Mouse (Mus musculus) cerebellum, postnatal 36 days (tissue): ENCODE measurements at regions not wholly inside any gene's neighbourhood (a gene's known extent, or its start where the extent isn't known, plus 50 kb on each side); places are given as distances from the start of the nearest gene placed in this dataset.
A peak's percentile ranks its signal among the peaks of the same experiment; 100 is the strongest.

Experiments used
- DNase-seq, 2 experiments: peaks; one replicate each; pipeline ENCODE4 v3.0.0; 2021 to 2022; ENCODE audit warnings: mixed read lengths in 2 of 2

DNA sequence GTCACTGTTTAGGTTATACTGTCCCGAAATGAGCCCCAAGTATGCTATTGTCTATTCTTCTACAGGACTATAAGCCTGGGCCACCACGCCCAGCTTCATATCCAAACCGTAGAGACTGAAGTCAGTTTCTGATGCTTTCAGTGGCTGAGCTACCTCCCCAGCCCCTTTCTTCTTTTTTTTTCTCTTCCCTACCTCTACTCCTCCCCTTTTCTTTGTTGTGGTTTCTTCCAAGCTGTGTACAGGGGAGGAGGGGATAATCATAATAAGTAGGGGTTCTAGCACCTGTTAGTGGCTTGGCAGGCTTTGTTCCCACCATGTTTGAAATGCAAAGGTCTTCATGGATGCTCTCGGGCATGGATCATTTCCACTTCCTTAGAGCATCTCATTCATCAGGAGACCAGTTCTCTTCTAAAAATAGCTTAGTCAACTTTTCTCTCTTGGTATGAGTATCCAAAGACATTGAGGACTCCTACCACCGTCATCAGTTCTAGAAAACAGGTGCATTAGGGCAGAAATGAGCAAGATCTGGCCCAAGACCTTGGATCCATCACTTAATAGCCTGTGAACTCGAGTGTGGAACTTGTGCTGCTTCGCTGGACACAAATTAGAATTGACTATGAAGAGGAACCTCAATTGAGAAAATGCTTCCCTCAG lies 1383.5 kb downstream of the Gsdmc2 start:
- no peak for DNase-seq

DNA sequence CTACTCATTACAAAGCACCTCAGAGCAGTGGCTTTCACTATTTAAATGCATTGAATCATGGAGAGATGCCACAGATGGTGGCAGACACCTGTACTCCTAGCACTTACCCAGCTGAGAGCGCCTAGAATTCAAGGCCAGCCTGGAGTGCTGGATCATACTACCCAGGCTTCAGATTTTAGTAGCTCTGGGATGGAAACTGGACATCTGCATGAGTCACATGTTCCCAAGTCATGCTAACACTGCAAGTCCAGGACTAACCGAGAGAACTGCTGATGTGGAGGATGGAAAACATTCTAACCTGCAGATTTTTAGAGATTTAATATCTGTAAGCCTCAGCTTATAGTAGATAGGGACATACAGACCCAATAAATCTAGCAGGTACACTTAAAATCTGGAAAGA lies 1384.3 kb downstream of the Gsdmc2 start:
- DNase-seq, result no peak

DNA sequence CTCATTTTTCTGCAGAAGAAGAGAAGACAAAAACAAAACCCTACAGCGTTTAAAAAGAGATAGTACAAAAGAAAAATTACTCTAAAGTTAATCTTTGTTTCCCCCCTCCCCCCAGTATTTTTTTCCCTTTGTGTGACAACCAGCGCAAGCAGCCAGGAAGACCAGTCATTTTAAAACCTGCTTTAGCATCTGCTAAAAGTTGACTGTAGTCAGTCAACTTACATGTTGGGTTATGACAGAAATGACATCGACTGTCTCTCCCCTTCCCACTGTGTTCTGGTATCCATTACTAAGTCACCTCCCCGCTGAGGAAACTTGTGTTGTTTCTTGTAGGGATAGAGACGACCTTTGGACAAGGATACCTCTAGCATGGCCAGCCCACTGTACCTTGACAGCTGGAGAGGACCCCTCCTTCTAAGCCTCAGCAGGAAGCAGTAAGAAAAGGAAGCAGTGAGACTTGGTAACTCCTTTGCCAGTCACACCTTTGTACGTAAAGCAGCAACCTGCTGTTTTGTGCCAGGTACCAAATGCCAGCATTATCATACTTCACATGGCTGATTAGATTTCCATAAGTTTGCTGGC lies 1384.9 kb downstream of the Gsdmc2 start:
- DNase-seq, result no peak

- no peak for DNase-seq
These were observed 1387.0 kb downstream of the Gsdmc2 start for GRCm38 (mm10) chr15:62457990-62458389.

DNA sequence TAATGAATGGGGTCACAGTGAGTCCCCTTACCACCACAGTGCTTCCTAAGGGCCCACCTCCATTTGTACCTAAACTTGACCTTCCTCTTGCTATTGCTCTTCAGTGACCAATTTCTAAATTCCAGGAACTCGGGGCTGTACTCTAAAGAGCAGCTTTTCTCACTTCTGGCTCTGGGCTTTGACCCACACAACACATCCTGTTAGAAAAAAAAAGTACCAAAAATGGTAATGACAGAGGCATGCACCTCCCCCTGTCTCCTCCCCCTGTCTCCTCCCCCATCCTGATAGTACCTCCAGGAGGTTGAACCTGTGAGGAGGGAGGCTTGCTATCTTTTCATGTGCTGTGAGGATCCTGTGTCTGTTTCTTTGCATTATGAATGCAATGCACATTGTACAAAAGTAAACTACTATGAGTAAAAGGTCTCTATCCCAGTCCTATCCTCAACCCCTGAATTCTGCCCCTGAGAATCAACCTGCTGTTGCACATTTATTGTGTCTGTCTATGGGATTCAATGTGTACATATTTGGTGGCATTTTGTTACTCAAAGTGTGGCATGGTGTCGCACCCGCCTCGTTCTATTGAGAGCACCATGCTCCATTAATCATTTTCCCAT lies 1387.8 kb downstream of the Gsdmc2 start:
- DNase-seq, result no peak

DNA sequence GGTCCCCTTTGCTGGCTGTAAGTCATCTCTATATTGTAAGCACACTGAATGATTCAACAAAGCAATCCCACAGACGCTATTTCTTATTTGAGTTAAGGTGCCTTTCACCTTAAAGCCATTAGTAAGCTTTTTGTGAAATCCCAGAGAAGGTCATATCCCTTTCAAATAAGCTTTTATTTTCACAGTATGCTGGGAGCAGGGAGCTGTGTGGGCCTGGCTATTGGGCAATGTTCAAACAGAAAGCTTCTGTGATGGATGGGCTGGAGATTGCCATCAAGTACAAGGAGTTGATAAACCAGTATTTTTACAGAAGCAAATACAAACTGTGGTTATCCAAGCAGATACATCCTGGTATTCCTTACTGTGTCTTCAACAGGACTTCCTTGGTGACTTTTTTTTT lies 1389.0 kb downstream of the Gsdmc2 start:
- no peak for DNase-seq

DNA sequence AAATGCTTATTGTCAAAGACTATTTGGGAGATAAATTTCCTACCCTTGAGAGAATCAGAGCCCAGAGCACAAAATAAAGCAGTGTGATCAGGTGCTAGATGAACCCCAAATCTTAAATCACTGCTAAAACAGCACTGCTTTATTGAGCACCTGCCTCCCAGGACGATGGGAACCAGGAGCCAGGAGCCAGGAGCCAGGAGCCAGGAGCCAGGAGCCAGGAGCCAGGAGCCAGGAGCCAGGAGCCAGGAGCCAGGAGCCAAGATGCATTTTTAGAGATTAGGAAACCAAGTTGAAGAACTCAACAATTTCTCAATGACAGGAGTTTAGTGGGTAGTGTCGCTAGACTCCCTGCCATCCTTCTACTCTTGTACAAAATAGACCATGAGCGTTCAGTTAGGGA lies 1396.9 kb downstream of the Gsdmc2 start:
- peak; percentile 23 to 29 for DNase-seq

- no peak for DNase-seq
These were observed 1405.8 kb downstream of the Gsdmc2 start for GRCm38 (mm10) chr15:62439211-62439610.

GRCm38 (mm10) chr15:62436631-62437030 lies 1408.3 kb downstream of the Gsdmc2 start:
- no peak for DNase-seq

GRCm38 (mm10) chr15:62435141-62435680 lies 1409.8 kb downstream of the Gsdmc2 start:
- DNase-seq, result no peak

GRCm38 (mm10) chr15:62432742-62433245 lies 1412.2 kb downstream of the Gsdmc2 start:
- no peak for DNase-seq

DNA sequence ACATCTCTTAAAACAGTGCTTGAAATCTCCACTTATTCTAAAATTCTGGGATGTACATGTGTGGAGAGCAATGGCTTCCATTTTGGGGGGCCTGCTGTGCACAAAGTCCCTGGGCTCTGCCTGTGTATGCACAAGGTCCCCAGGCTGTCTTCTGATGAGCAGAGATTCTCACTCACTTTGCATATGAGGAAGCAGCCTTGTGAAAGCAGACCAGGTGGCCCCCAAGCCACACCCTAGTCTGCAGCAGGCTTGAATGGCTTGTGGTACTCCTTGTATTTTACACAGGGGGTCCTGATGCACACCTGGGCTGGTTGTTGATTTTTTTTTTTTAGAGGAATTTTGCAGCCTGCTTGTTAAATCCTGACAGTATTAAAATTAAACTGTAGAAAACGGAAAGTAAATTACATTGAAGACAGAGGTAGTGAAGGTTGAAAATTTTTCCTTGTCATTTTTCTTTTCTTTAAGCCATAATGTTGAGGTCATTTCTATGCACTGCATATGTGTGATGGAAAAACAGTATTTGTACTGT lies 1413.8 kb downstream of the Gsdmc2 start:
- no peak for DNase-seq

DNA sequence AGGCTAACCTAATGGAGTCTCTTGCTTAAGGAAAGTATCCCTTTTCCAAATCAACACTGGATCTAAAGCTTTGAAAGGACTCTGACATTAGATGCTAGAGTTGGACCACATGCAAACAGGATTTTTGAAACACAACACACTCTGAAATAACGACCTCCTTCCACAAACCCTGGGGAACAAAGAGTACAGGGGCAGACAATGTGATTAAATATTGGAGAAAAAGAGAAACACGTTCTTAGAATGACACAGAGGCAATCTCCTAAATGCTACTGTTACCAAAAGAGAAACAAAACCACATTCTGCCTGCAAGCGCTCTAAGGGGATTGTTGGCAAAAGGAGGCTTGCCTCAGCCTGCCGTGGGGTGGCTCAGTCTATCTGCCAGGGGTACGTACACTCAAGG lies 1422.0 kb downstream of the Gsdmc2 start:
- no peak for DNase-seq

GRCm38 (mm10) chr15:62421073-62421851 lies 1423.7 kb downstream of the Gsdmc2 start:
- no peak for DNase-seq

DNA sequence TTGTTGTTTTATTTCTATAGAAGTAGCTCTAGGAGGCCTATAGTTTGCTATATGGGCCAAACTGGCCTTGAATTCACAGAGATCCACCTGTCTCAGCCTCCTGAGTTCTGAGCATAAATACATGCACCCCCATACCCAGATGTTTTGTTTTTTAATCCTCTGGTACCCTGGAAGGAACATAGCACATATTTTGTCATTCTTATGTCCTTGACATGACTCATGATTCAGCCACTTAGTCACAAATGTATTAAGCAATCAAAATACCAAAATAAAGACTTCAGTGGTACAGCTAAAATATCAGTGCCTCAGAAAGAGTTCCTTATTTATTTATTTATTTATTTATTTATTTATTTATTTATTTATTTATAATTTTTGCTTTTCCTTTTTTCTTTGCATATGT lies 1428.3 kb downstream of the Gsdmc2 start:
- DNase-seq, result no peak

DNA sequence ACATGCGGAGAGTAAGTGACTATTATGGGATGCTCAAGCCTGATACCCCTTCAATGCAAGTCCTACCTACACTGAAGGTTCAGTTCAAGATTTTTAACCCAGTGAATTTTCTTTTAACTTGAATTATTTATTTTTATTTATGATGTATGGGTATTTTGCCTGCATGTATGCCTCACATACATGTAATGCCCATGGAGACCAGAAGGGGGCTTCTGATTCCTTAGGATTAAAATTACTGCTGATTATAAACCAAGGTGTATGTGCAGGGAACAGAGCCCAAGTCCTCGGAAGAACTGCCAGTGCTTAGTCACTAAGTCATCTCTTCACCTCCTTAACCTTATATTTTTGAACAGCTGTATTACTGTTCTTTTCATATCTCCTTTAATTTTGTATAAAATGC lies 1431.3 kb downstream of the Gsdmc2 start:
- no peak for DNase-seq

- DNase-seq, result no peak
These were observed 1442.8 kb downstream of the Gsdmc2 start for GRCm38 (mm10) chr15:62402142-62402541.

GRCm38 (mm10) chr15:62400984-62401609 lies 1443.9 kb downstream of the Gsdmc2 start:
- no peak for DNase-seq

- no peak for DNase-seq
These were observed 1445.6 kb downstream of the Gsdmc2 start for GRCm38 (mm10) chr15:62399381-62399780.

DNA sequence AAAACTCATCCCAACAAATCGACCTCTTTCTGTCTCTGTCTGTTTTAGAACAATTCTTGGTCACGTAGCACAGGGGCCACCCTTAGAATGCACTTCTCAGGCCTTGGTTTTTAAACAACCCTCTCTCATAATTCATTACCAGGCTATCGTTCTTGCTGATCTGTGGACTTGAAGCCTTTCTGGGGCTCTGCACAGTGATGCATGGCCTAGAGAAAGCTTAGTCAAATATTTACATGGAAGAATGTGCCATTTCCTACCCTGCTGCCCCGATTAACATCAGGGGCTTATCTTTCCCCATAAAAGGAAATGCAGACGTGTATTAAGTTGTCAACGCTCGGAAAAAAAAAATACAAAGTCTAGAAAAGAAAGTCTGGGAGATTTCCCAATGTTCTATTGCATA lies 1448.0 kb downstream of the Gsdmc2 start:
- DNase-seq, result no peak

- DNase-seq, result no peak
These were observed 1449.6 kb downstream of the Gsdmc2 start for GRCm38 (mm10) chr15:62395377-62395776.

GRCm38 (mm10) chr15:62393416-62393815 lies 1451.6 kb downstream of the Gsdmc2 start:
- no peak for DNase-seq
